8 mouse cellular contexts compared by ENCODE assay signal in genomic region chr4:45490036-45490752, GRCm38 (mm10). TPM values are rescaled to one million over a fixed set of nuclear protein-coding genes. Genes with fewer than 3 reads are reported as not detected.
DNase-seq lines count a peak whose midpoint lies in the region; ATAC-seq lines count a peak whose summit lies in the region.

No protein-coding gene starts in this region.

- peaks cover 78% of the 10 kb centered on the region for H3K4me1 ChIP-seq in hindbrain, embryonic 12.5 days
- H3K4me1 ChIP-seq in midbrain, embryonic 15.5 days: peaks cover 58% of the 10 kb centered on the region

- no peaks in the 10 kb centered on the region for H3K9me3 ChIP-seq in hindbrain, embryonic 12.5 days (replicated peaks)
- no peaks in the 10 kb centered on the region for H3K9me3 ChIP-seq in midbrain, embryonic 15.5 days

- ATAC-seq in hindbrain, embryonic 12.5 days (ENCODE audit: low FRiP score): peak; percentile 47
- ATAC-seq in midbrain, embryonic 15.5 days (replicated peaks): no peak

- peak overlapping the region; percentile 7; the same call in 1 of the 2 replicates for H3K4me2 ChIP-seq in hindbrain, embryonic 12.5 days (replicated peaks)
- no peak overlapping the region for H3K4me2 ChIP-seq in midbrain, embryonic 15.5 days

- peaks cover 15% of the 10 kb centered on the region; the same call in 1 of the 2 replicates for H3K27me3 ChIP-seq in hindbrain, embryonic 12.5 days
- no peaks in the 10 kb centered on the region; the same call in 1 of the 2 replicates for H3K27me3 ChIP-seq in midbrain, embryonic 15.5 days (replicated peaks)

- no peak overlapping the region for H3K4me3 ChIP-seq in hindbrain, embryonic 12.5 days
- no peak overlapping the region for H3K4me3 ChIP-seq in midbrain, embryonic 15.5 days

- no peak overlapping the region for H3K9ac ChIP-seq in hindbrain, embryonic 12.5 days
- H3K9ac ChIP-seq in midbrain, embryonic 15.5 days: no peak overlapping the region

- 8% methylated on average over 8 of the region's 8 CpGs for WGBS in hindbrain, embryonic 12.5 days
- 14% methylated on average over 8 of the region's 8 CpGs for WGBS in midbrain, embryonic 15.5 days

- no peaks in the 10 kb centered on the region for H3K36me3 ChIP-seq in hindbrain, embryonic 12.5 days
- no peaks in the 10 kb centered on the region for H3K36me3 ChIP-seq in midbrain, embryonic 15.5 days (replicated peaks)

- intact Hi-C loops in heart, postnatal 36 days (cut with DNase I): loop anchor here (1.0 kb wide), 1 partner anchor 38 kb away; no protein-coding TSS in a partner anchor

- peak; percentile 21 to 57 for DNase-seq in heart, adult 18-20 months
- DNase-seq in heart, postnatal 36 days: no peak
- DNase-seq in embryo, embryonic 11 days: peak; percentile 78
- no peak for DNase-seq in testis, postnatal 10 days (ENCODE audit: low spot score)
- no peak for DNase-seq in adrenal gland, postnatal 4 days (ENCODE audit: low spot score in 2 of 2)
- no peak for DNase-seq in gastrocnemius, postnatal 25 days

- peak overlapping the region; percentile 76 for H3K27ac ChIP-seq in hindbrain, embryonic 12.5 days
- H3K27ac ChIP-seq in midbrain, embryonic 15.5 days: 0 out of 2 replicates have a peak overlapping the region, but pooled peaks have one; percentile 44

RNA-seq across cellular contexts. Expression of gene Shb, which starts 42.1 kb away (rescaled TPM):
- 10 to 100 TPM; 32.5 to 45.3 TPM for total RNA-seq in heart, adult 18-20 months (2021)
- 10 to 100 TPM; 24.2 to 40.9 TPM for total RNA-seq in heart, postnatal 36 days (2021)
- 10.0 and 10.1 TPM in 2 replicates for polyA plus RNA-seq in hindbrain, embryonic 12.5 days (2016; fragmentation: Nextera tagmentation; extraction: Ambion mirVana)
- polyA plus RNA-seq in midbrain, embryonic 15.5 days (2015; fragmentation: Nextera tagmentation; extraction: Ambion mirVana): 6.3 and 6.7 TPM in 2 replicates
- 10 to 100 TPM; 52.3 to 55.3 TPM for total RNA-seq in adrenal gland, postnatal 4 days (2021)
- total RNA-seq in gastrocnemius, postnatal 25 days (2021): 1 to 10 TPM; 5.4 to 8.0 TPM

Comparison
In these comparisons a context has a peak if more than half of its experiments do, and no peak if none do; other contexts are left out.
1. DNase-seq: peak in heart, adult 18-20 months (2 of 2) and embryo, embryonic 11 days (single experiment); none in heart, postnatal 36 days (0 of 2), testis, postnatal 10 days (single experiment), adrenal gland, postnatal 4 days (0 of 2) and gastrocnemius, postnatal 25 days (single experiment).